Mouse (Mus musculus) C2C12 (cell line): ENCODE data around the gene Vash1.

ENCODE experiments used
- CEBPB ChIP-seq: IDR thresholded peaks from one replicate; pipeline ENCODE4 v1.6.1; 2011; ENCODE audit warnings: low read depth, mild to moderate bottlenecking, control low read depth, moderate library complexity
- CTCF ChIP-seq: IDR thresholded peaks from one replicate; pipeline ENCODE4 v1.5.1; 2011; ENCODE audit not compliant: control insufficient read depth, insufficient read depth, insufficient read length
- FOSL1 ChIP-seq: IDR thresholded peaks from one replicate; pipeline ENCODE4 v1.8.0; 2011; ENCODE audit warnings: mild to moderate bottlenecking, low read length; ENCODE audit not compliant: poor library complexity, insufficient read depth, severe bottlenecking
- MAX ChIP-seq: IDR thresholded peaks from one replicate; pipeline ENCODE4 v1.6.1; 2011; ENCODE audit warnings: mild to moderate bottlenecking, control low read depth
- MYOD1 ChIP-seq: IDR thresholded peaks from one replicate; pipeline ENCODE4 v1.6.1; 2011; ENCODE audit warnings: low read depth; ENCODE audit not compliant: control insufficient read depth, insufficient read length
- MYOG ChIP-seq: IDR thresholded peaks from one replicate; pipeline ENCODE4 v1.6.1; 2011; ENCODE audit not compliant: control insufficient read depth, insufficient read length; ENCODE audit errors: extremely low read depth
- USF1 ChIP-seq: IDR thresholded peaks from one replicate; pipeline ENCODE4 v1.6.1; 2011; ENCODE audit warnings: low read depth, mild to moderate bottlenecking, control low read depth, moderate library complexity

DNA sequence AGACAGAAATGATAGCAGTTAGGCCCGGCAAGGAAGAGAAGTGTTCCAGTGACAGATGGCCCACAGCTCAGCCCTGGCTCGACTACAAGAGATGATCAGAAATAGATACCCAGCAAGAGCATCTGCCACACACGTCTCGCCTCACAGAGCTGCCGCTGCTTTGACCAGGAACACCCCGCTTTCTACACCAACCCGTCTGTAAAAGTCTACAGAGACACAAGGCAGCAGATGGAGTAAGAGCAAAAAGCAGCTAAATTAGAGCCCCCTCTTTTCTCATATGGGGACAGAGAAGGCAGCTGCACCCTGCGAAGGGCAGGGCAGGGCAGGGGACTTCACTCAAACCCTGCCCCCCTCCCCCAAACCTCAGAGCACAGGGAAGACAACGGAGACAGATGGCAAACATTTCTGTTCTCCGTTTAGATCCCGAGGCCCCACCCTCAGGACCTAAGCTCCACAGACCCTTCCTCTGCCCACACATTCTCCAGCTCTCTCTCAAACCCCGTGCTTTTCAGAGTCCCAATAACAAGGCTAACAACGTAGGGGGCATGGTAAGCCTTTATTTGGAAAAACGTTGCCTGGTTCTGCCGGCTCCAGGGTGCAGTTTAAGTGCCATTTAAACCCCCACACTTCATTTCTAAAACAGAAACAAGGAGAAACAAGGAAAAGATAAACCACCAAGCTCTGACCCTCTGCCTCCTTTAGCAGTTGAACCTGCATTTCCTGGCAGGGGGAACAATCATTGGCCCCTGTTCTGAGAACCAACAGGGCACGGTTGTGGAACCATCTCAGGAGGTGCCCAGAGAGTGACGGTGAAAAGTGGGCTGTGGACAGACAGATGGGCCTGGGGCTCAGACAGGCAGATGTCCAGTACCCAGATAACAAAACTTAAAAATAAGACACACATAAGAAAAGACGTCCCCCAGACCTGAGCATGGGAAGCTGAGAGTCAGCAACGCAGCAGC lies 21.7 kb downstream of the Vash1 start:
- no peak for TF ChIP-seq MAX
- TF ChIP-seq CTCF: no peak
- TF ChIP-seq FOSL1: no peak
- no peak for TF ChIP-seq USF1
- TF ChIP-seq CEBPB: no peak
- TF ChIP-seq MYOD1: no peak
- TF ChIP-seq MYOG: no peak
